Mouse (Mus musculus) layer of hippocampus, adult 18-20 months (tissue): ENCODE data around the gene Spint5. TPM values are rescaled to one million over a fixed set of nuclear protein-coding genes. Genes with fewer than 3 reads are reported as not detected.
"Not testable (repeated sequence)": the region's sequence is repeated elsewhere in the genome, so short reads cannot be mapped to it uniquely, and the experiment has no call there.

Experiments
- DNase-seq, 2 experiments: peaks; one replicate each; pipeline ENCODE4 v3.0.0; 2022; ENCODE audit warnings: low spot score in 2 of 2
- long read RNA-seq: library from polyadenylated mRNA; stranded (forward); transcript quantifications from one replicate; pipeline ENCODE4 v2.0.0, GENCODE M21; 2021
- total RNA-seq, 2 experiments: library from RNA; stranded (reverse); gene quantifications; 2 replicates each; pipeline ENCODE4 v1.2.3; 2021

Spint5 gene
- total RNA-seq = not detected
- long read RNA-seq = 0 reads

GRCm38 (mm10) chr2:164715005-164715404, at the start of gene Spint5:
Gene Spint5 (plus strand): TSS chr2:164715305.
- DNase-seq = no peak

- DNase-seq = no peak
Observed at GRCm38 (mm10) chr2:164670261-164670660, 44.8 kb upstream of the Spint5 start.

- DNase-seq = no peak
Observed at GRCm38 (mm10) chr2:164670938-164671337, 44.2 kb upstream of the Spint5 start.

- DNase-seq = peak in 1 of 2 experiments; percentile 3
Observed at GRCm38 (mm10) chr2:164673987-164674386, 41.1 kb upstream of the Spint5 start, which contains the start of gene Wfdc11. Gene Wfdc11 (minus strand): TSS chr2:164674087.

GRCm38 (mm10) chr2:164676103-164676502, 39.0 kb upstream of the Spint5 start:
- no peak for DNase-seq

GRCm38 (mm10) chr2:164676916-164677685, 38.0 kb upstream of the Spint5 start:
- no peak for DNase-seq

- DNase-seq = peak; percentile 20 to 70
Observed at GRCm38 (mm10) chr2:164678848-164679625, 36.1 kb upstream of the Spint5 start.

GRCm38 (mm10) chr2:164679906-164680305, 35.2 kb upstream of the Spint5 start:
- DNase-seq = no peak

GRCm38 (mm10) chr2:164684807-164685206, 30.3 kb upstream of the Spint5 start, which contains the start of gene Wfdc13:
Gene Wfdc13 (plus strand): TSS chr2:164685107.
- no peak for DNase-seq

GRCm38 (mm10) chr2:164698201-164698600, 16.9 kb upstream of the Spint5 start, which contains the start of gene Spint4:
Gene Spint4 (plus strand): TSS chr2:164698501.
- no peak for DNase-seq

- no peak for DNase-seq
Observed at GRCm38 (mm10) chr2:164700959-164701358, 14.1 kb upstream of the Spint5 start.

- no peak for DNase-seq
Observed at GRCm38 (mm10) chr2:164701761-164702160, 13.3 kb upstream of the Spint5 start.

GRCm38 (mm10) chr2:164704235-164704634, 10.9 kb upstream of the Spint5 start:
- DNase-seq = no peak

GRCm38 (mm10) chr2:164705328-164705727, 9.8 kb upstream of the Spint5 start:
- no peak for DNase-seq

- DNase-seq = no peak
Observed at GRCm38 (mm10) chr2:164705991-164706390, 9.1 kb upstream of the Spint5 start.

- not testable (repeated sequence) for DNase-seq
Observed at GRCm38 (mm10) chr2:164716194-164716786, 1.2 kb downstream of the Spint5 start.

- DNase-seq = no peak
Observed at GRCm38 (mm10) chr2:164723276-164723675, 8.2 kb downstream of the Spint5 start.

- DNase-seq = peak in 1 of 2 experiments; percentile 77
Observed at GRCm38 (mm10) chr2:164725895-164726619, 11.0 kb downstream of the Spint5 start.

GRCm38 (mm10) chr2:164731719-164732118, 16.6 kb downstream of the Spint5 start:
- no peak for DNase-seq

GRCm38 (mm10) chr2:164733259-164733658, 18.2 kb downstream of the Spint5 start:
- DNase-seq = no peak

GRCm38 (mm10) chr2:164734839-164735238, 19.7 kb downstream of the Spint5 start:
- no peak for DNase-seq
